Mouse (Mus musculus) midbrain, embryonic 16.5 days (tissue): ENCODE results near the gene Amacr. TPM values are rescaled to one million over a fixed set of nuclear protein-coding genes. Genes with fewer than 3 reads are reported as not detected.

ENCODE experiments used
- ATAC-seq: fragments of 200-750 bp; cut with Nextera tagmentation; 2 replicates; pipeline ENCODE4 v1.8.0; 2017; ENCODE audit warnings: moderate TSS enrichment
- H3K27ac ChIP-seq: fragments of 300-500 bp; sonication (generic); 2 replicates; pipeline ENCODE4 v1.5.1; 2014; ENCODE audit warnings: mild to moderate bottlenecking, low read length, mixed read lengths
- H3K27me3 ChIP-seq: fragments of 300-500 bp; sonication (generic); 2 replicates; pipeline ENCODE4 v1.6.1; 2014; ENCODE audit warnings: low read depth, low read length, mixed read lengths; ENCODE audit not compliant: control insufficient read depth, insufficient read depth
- H3K36me3 ChIP-seq: fragments of 300-500 bp; sonication (generic); 2 replicates; pipeline ENCODE4 v1.6.1; 2014; ENCODE audit warnings: mild to moderate bottlenecking, low read length, moderate library complexity, mixed read lengths; ENCODE audit not compliant: control insufficient read depth, insufficient read depth
- H3K4me1 ChIP-seq: fragments of 300-500 bp; sonication (generic); 2 replicates; pipeline ENCODE4 v1.6.1; 2014; ENCODE audit warnings: mild to moderate bottlenecking, low read length, mixed read lengths; ENCODE audit not compliant: control insufficient read depth, insufficient read depth
- H3K4me2 ChIP-seq: fragments of 300-500 bp; sonication (generic); 2 replicates; pipeline ENCODE4 v1.6.1; 2014; ENCODE audit warnings: mild to moderate bottlenecking, low read length, mixed read lengths
- H3K4me3 ChIP-seq: fragments of 300-500 bp; sonication (generic); 2 replicates; pipeline ENCODE4 v1.5.1; 2014; ENCODE audit warnings: low read depth, mild to moderate bottlenecking, low read length, moderate library complexity, mixed read lengths
- H3K9ac ChIP-seq: fragments of 300-500 bp; sonication (generic); 2 replicates; pipeline ENCODE4 v1.6.1; 2014; ENCODE audit warnings: low read depth, low read length, mixed read lengths
- H3K9me3 ChIP-seq: fragments of 300-500 bp; sonication (generic); replicated peaks from 2 replicates; pipeline ENCODE4 v1.6.1; 2014; ENCODE audit warnings: mild to moderate bottlenecking, low read length, mixed read lengths; ENCODE audit not compliant: control insufficient read depth, poor library complexity, severe bottlenecking
- WGBS: fragments of 180-500 bp; shearing (Covaris S2); extraction: QIAGEN DNeasy Blood & Tissue Kit; methylation state at CpG from one replicate; pipeline ENCODE4 v1.1.7; 2014; 5-methylcytosine and 5-hydroxymethylcytosine counted together
- polyA plus RNA-seq: library from polyadenylated mRNA; unstranded; fragments of >200 nt; fragmentation: Nextera tagmentation; extraction: Ambion mirVana; gene quantifications from 2 replicates; pipeline ENCODE4 v1.2.1, GENCODE M21; 2015

Amacr gene
- 9.8 and 10.8 TPM in 2 replicates for polyA plus RNA-seq

- peak; percentile 100 for ATAC-seq
- peak within 1 kb of the TSS; percentile 81 for H3K9ac ChIP-seq
- H3K36me3 ChIP-seq = no peaks in the 10 kb centered on the region
- H3K4me2 ChIP-seq = peak within 1 kb of the TSS; percentile 68
- H3K9me3 ChIP-seq = no peaks in the 10 kb centered on the region
- peak within 1 kb of the TSS; percentile 69 for H3K4me3 ChIP-seq
- H3K27me3 ChIP-seq = no peaks in the 10 kb centered on the region
- peak within 1 kb of the TSS; percentile 92 for H3K27ac ChIP-seq
- under 1% methylated on average over 52 of the region's 52 CpGs for WGBS
- peaks cover 8% of the 10 kb centered on the region; the same call in 1 of the 2 replicates for H3K4me1 ChIP-seq
Observed at GRCm38 (mm10) chr15:10981377-10982063, at the start of gene Amacr. Gene Amacr, plus strand, starts transcription at chr15:10981756.

- no peak for ATAC-seq
- 88% methylated on average over 1 of the region's 1 CpGs for WGBS
Observed at GRCm38 (mm10) chr15:10933930-10934329, 47.6 kb upstream of the Amacr start.

GRCm38 (mm10) chr15:10940148-10941108, 41.1 kb upstream of the Amacr start:
- Histone ChIP-seq H3K27me3 (no peaks in the 10 kb centered on the region), H3K36me3 (no peaks in the 10 kb centered on the region), H3K9ac (no peak overlapping the region), H3K27ac (no peak overlapping the region), H3K4me1 (no peaks in the 10 kb centered on the region), H3K4me3 (no peak overlapping the region), H3K4me2 (no peak overlapping the region), H3K9me3 (no peaks in the 10 kb centered on the region)
- 86% methylated on average over 15 of the region's 15 CpGs for WGBS
- ATAC-seq = no peak

More at GRCm38 (mm10) chr15:10933930-10934329, 47.6 kb upstream of the Amacr start:
- no peak overlapping the region for H3K4me2 ChIP-seq
- H3K4me1 ChIP-seq = no peaks in the 10 kb centered on the region
- H3K36me3 ChIP-seq = no peaks in the 10 kb centered on the region
- no peak overlapping the region for H3K27ac ChIP-seq
- H3K27me3 ChIP-seq = no peaks in the 10 kb centered on the region
- H3K9ac ChIP-seq = no peak overlapping the region
- H3K9me3 ChIP-seq = no peaks in the 10 kb centered on the region
- no peak overlapping the region for H3K4me3 ChIP-seq

- no peak for ATAC-seq
- Histone ChIP-seq H3K4me2 (no peak overlapping the region), H3K9ac (no peak overlapping the region), H3K27me3 (no peaks in the 10 kb centered on the region), H3K9me3 (no peaks in the 10 kb centered on the region), H3K4me3 (no peak overlapping the region), H3K4me1 (no peaks in the 10 kb centered on the region), H3K36me3 (no peaks in the 10 kb centered on the region), H3K27ac (no peak overlapping the region)
- WGBS = 77% methylated on average over 6 of the region's 6 CpGs
Observed at GRCm38 (mm10) chr15:10941901-10942300, 39.7 kb upstream of the Amacr start.

- no peak overlapping the region for H3K4me2 ChIP-seq
- H3K4me1 ChIP-seq = peaks cover 3% of the 10 kb centered on the region; the same call in 1 of the 2 replicates
- no peak overlapping the region for H3K9ac ChIP-seq
- H3K27me3 ChIP-seq = no peaks in the 10 kb centered on the region
- H3K4me3 ChIP-seq = no peak overlapping the region
- 85% methylated on average over 1 of the region's 1 CpGs for WGBS
- H3K9me3 ChIP-seq = no peaks in the 10 kb centered on the region
- H3K27ac ChIP-seq = no peak overlapping the region
- H3K36me3 ChIP-seq = no peaks in the 10 kb centered on the region
- ATAC-seq = no peak
Observed at GRCm38 (mm10) chr15:10947852-10948251, 33.7 kb upstream of the Amacr start.

- Histone ChIP-seq H3K4me3 (no peak within 1 kb of the TSS), H3K27me3 (no peaks in the 10 kb centered on the region), H3K9ac (no peak within 1 kb of the TSS), H3K4me2 (0 out of 2 replicates have a peak within 1 kb of the TSS, but pooled peaks have one; percentile 13), H3K36me3 (no peaks in the 10 kb centered on the region), H3K9me3 (no peaks in the 10 kb centered on the region), H3K27ac (peak within 1 kb of the TSS; percentile 14; the same call in 1 of the 2 replicates), H3K4me1 (peaks cover 3% of the 10 kb centered on the region; the same call in 1 of the 2 replicates)
- WGBS = 71% methylated on average over 23 of the region's 23 CpGs
- ATAC-seq = no peak
Observed at GRCm38 (mm10) chr15:10951951-10952759, 29.4 kb upstream of the Amacr start, which contains the start of gene C1qtnf3. Gene C1qtnf3, plus strand, starts transcription at chr15:10952332.

GRCm38 (mm10) chr15:10952760-10953305, 28.7 kb upstream of the Amacr start:
- H3K4me2 ChIP-seq = no peak overlapping the region
- H3K27me3 ChIP-seq = no peaks in the 10 kb centered on the region
- peaks cover 3% of the 10 kb centered on the region; the same call in 1 of the 2 replicates for H3K4me1 ChIP-seq
- H3K36me3 ChIP-seq = no peaks in the 10 kb centered on the region
- H3K9me3 ChIP-seq = no peaks in the 10 kb centered on the region
- H3K4me3 ChIP-seq = no peak overlapping the region
- WGBS = 47% methylated on average over 4 of the region's 4 CpGs
- H3K9ac ChIP-seq = no peak overlapping the region
- ATAC-seq = no peak
- H3K27ac ChIP-seq = no peak overlapping the region

GRCm38 (mm10) chr15:10953465-10953864, 28.1 kb upstream of the Amacr start:
- no peak for ATAC-seq
- Histone ChIP-seq H3K4me3 (no peak overlapping the region), H3K4me1 (peaks cover 3% of the 10 kb centered on the region; the same call in 1 of the 2 replicates), H3K9me3 (no peaks in the 10 kb centered on the region), H3K4me2 (no peak overlapping the region), H3K9ac (no peak overlapping the region), H3K36me3 (no peaks in the 10 kb centered on the region), H3K27me3 (no peaks in the 10 kb centered on the region), H3K27ac (no peak overlapping the region)
- WGBS = 66% methylated on average over 1 of the region's 1 CpGs
